Mouse (Mus musculus) heart, adult 10 weeks (tissue): ENCODE measurements around the gene Gm21294. TPM values are rescaled to one million over a fixed set of nuclear protein-coding genes. Genes with fewer than 3 reads are reported as not detected.

Experiments
- polyA plus RNA-seq: library from polyadenylated mRNA; stranded (reverse); fragments of 350-450 nt; fragmentation: Illumina TruSeq; extraction: RNeasy Lipid Tissue Mini Kit (QIAGEN cat#74804); gene quantifications from one replicate; pipeline ENCODE4 v1.2.3, GENCODE M21; 2014; ENCODE audit warnings: low read depth, low replicate concordance

Gene Gm21294
- polyA plus RNA-seq, result not detected

DNA sequence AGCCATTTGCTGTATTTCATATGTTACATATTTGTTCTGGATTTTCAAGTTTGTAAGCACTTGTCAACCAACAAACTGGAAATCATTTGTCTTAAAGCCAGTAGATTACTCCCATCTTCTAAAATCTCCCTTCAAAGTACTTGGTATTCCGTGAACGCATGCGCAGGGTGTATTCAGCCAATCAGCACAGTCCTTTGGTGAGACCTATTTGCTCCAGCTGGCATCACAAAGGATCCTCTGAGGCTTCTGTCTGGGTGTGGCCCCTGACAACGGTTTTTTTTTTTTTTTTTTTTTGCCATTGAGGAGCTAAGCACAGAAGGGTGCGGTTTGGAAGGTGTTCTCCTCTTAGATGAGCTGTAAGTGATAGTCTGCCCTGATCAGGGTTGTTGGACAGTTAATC lies at the start of gene Gm21294:
Gm21294 (plus strand) TSS at position 301 of the 400 bp plus-strand sequence.

